Mouse (Mus musculus) spleen, adult 2 months (tissue): ENCODE results near the gene Thsd7b. TPM values are rescaled to one million over a fixed set of nuclear protein-coding genes. Genes with fewer than 3 reads are reported as not detected.

Source experiments
- DNase-seq, 2 experiments: peaks; one replicate each; pipeline versions ENCODE4 v3.0.0 to v3.0.0-alpha.2; 2012 to 2021; ENCODE audit warnings: low spot score in 2 of 2, low read depth in 1 of 2
- H3K27ac ChIP-seq: fragments of 200-500 bp; 2 replicates; pipeline ENCODE4 v1.5.1; 2012; ENCODE audit warnings: low read length, inconsistent platforms; ENCODE audit not compliant: insufficient read depth
- H3K27me3 ChIP-seq: fragments of 200-500 bp; 2 replicates; pipeline ENCODE4 v1.6.1; 2012; ENCODE audit warnings: mild to moderate bottlenecking, moderate library complexity, low read length, inconsistent platforms; ENCODE audit not compliant: control insufficient read depth, insufficient read depth
- H3K36me3 ChIP-seq: fragments of 200-500 bp; 2 replicates; pipeline ENCODE4 v1.6.1; 2012; ENCODE audit warnings: mild to moderate bottlenecking, low read length, inconsistent platforms; ENCODE audit not compliant: control insufficient read depth, insufficient read depth
- H3K4me1 ChIP-seq: fragments of 200-500 bp; 2 replicates; pipeline ENCODE4 v1.6.1; 2011; ENCODE audit warnings: inconsistent platforms; ENCODE audit not compliant: control insufficient read depth, insufficient read depth, insufficient read length
- H3K4me3 ChIP-seq: fragments of 200-500 bp; 2 replicates; pipeline ENCODE4 v1.5.1; 2011; ENCODE audit warnings: mild to moderate bottlenecking, inconsistent platforms; ENCODE audit not compliant: insufficient read depth, insufficient read length; ENCODE audit errors: extremely low read depth
- CTCF ChIP-seq: fragments of 200-500 bp; IDR thresholded peaks from 2 replicates; pipeline ENCODE4 v1.5.1; 2011; ENCODE audit warnings: mild to moderate bottlenecking, inconsistent platforms; ENCODE audit not compliant: insufficient read depth, insufficient read length, insufficient replicate concordance; ENCODE audit errors: extremely low read depth
- POLR2A ChIP-seq: fragments of 200-500 bp; IDR thresholded peaks from 2 replicates; pipeline ENCODE4 v1.6.1; 2011; ENCODE audit warnings: low read depth, low read length, inconsistent platforms
- WGBS: fragments of 180-500 bp; shearing (Covaris S2); methylation state at CpG from one replicate; pipeline ENCODE4 v1.1.7; 2018; 5-methylcytosine and 5-hydroxymethylcytosine counted together
- polyA plus RNA-seq: library from polyadenylated mRNA; depleted of rRNA; stranded (reverse); fragments of >200 nt; gene quantifications from 2 replicates; pipeline ENCODE4 v1.2.3, GENCODE M21; 2012

Thsd7b gene
- polyA plus RNA-seq, 1 experiment: 0.11 TPM

GRCm38 (mm10) chr1:129501707-129502106 lies 228.6 kb downstream of the Thsd7b start:
- DNase-seq: no peak
- 68% methylated on average over 3 of the region's 3 CpGs for WGBS
- Histone ChIP-seq H3K27me3 (no peaks in the 10 kb centered on the region), H3K36me3 (no peaks in the 10 kb centered on the region), H3K4me1 (no peaks in the 10 kb centered on the region), H3K27ac (no peak overlapping the region), H3K4me3 (no peak overlapping the region)
- no peak for TF ChIP-seq POLR2A
- no peak for TF ChIP-seq CTCF

GRCm38 (mm10) chr1:129516379-129516778 lies 243.3 kb downstream of the Thsd7b start:
- no peak for DNase-seq
- H3K36me3 ChIP-seq: no peaks in the 10 kb centered on the region
- H3K27me3 ChIP-seq: no peaks in the 10 kb centered on the region
- 73% methylated on average over 1 of the region's 1 CpGs for WGBS
- H3K4me1 ChIP-seq: no peaks in the 10 kb centered on the region
- H3K4me3 ChIP-seq: no peak overlapping the region
- H3K27ac ChIP-seq: no peak overlapping the region
- TF ChIP-seq CTCF: no peak
- TF ChIP-seq POLR2A: no peak

GRCm38 (mm10) chr1:129519751-129520150 lies 246.6 kb downstream of the Thsd7b start:
- Histone ChIP-seq H3K36me3 (no peaks in the 10 kb centered on the region), H3K4me3 (no peak overlapping the region), H3K4me1 (no peaks in the 10 kb centered on the region), H3K27me3 (no peaks in the 10 kb centered on the region), H3K27ac (no peak overlapping the region)
- no peak for DNase-seq
- TF ChIP-seq POLR2A: no peak
- TF ChIP-seq CTCF: no peak
- 88% methylated on average over 5 of the region's 5 CpGs for WGBS

GRCm38 (mm10) chr1:129526967-129527366 lies 253.9 kb downstream of the Thsd7b start:
- Histone ChIP-seq H3K4me1 (no peaks in the 10 kb centered on the region), H3K4me3 (no peak overlapping the region), H3K27me3 (no peaks in the 10 kb centered on the region), H3K27ac (no peak overlapping the region), H3K36me3 (no peaks in the 10 kb centered on the region)
- TF ChIP-seq POLR2A (no peak), CTCF (no peak)
- WGBS: 82% methylated on average over 2 of the region's 2 CpGs
- no peak for DNase-seq

GRCm38 (mm10) chr1:129532206-129532605 lies 259.1 kb downstream of the Thsd7b start:
- WGBS: 88% methylated on average over 3 of the region's 3 CpGs
- H3K27ac ChIP-seq: no peak overlapping the region
- H3K4me1 ChIP-seq: no peaks in the 10 kb centered on the region
- no peak overlapping the region for H3K4me3 ChIP-seq
- no peak for TF ChIP-seq CTCF
- TF ChIP-seq POLR2A: no peak
- H3K36me3 ChIP-seq: no peaks in the 10 kb centered on the region
- no peaks in the 10 kb centered on the region for H3K27me3 ChIP-seq
- DNase-seq: no peak

GRCm38 (mm10) chr1:129538508-129538907 lies 265.4 kb downstream of the Thsd7b start:
- no peak for TF ChIP-seq POLR2A
- TF ChIP-seq CTCF: no peak
- no peaks in the 10 kb centered on the region for H3K36me3 ChIP-seq
- no peak overlapping the region for H3K4me3 ChIP-seq
- H3K27me3 ChIP-seq: no peaks in the 10 kb centered on the region
- DNase-seq: no peak
- 83% methylated on average over 2 of the region's 2 CpGs for WGBS
- no peaks in the 10 kb centered on the region for H3K4me1 ChIP-seq
- no peak overlapping the region for H3K27ac ChIP-seq

GRCm38 (mm10) chr1:129538970-129539369 lies 265.9 kb downstream of the Thsd7b start:
- Histone ChIP-seq H3K4me1 (no peaks in the 10 kb centered on the region), H3K36me3 (no peaks in the 10 kb centered on the region), H3K4me3 (no peak overlapping the region), H3K27me3 (no peaks in the 10 kb centered on the region), H3K27ac (no peak overlapping the region)
- DNase-seq: no peak
- TF ChIP-seq POLR2A (no peak), CTCF (no peak)
- WGBS: 88% methylated on average over 4 of the region's 4 CpGs
